Mouse (Mus musculus): ENCODE measurements around the gene Slamf6. TPM values are rescaled to one million over a fixed set of nuclear protein-coding genes. Genes with fewer than 3 reads are reported as not detected.

The Slamf6 gene
- polyA plus RNA-seq, 1 experiment from 2014 or later: not detected

GRCm38 (mm10) chr1:171979969-171980730, 62.8 kb downstream of the Slamf6 start:
- no peak overlapping the region for H3K9ac ChIP-seq
- peaks cover 5% of the 10 kb centered on the region for H3K9me3 ChIP-seq (replicated peaks)
- no peak overlapping the region for H3K4me2 ChIP-seq
- H3K27ac ChIP-seq (ENCODE audit: poor library complexity, severe bottlenecking): no peak overlapping the region
- WGBS: 90% methylated on average over 13 of the region's 13 CpGs
- no peaks in the 10 kb centered on the region for H3K36me3 ChIP-seq
- ATAC-seq (ENCODE audit: insufficient number of reproducible peaks, low FRiP score): no peak
- H3K27me3 ChIP-seq (replicated peaks): no peaks in the 10 kb centered on the region
- 0 out of 2 replicates have a peak, but pooled peaks cover 2% of the 10 kb centered on the region for H3K4me1 ChIP-seq (replicated peaks)
- no peak overlapping the region for H3K4me3 ChIP-seq

GRCm38 (mm10) chr1:171982170-171982569, 64.9 kb downstream of the Slamf6 start:
- no peak overlapping the region for H3K9ac ChIP-seq
- peaks cover 5% of the 10 kb centered on the region; the same call in 1 of the 2 replicates for H3K9me3 ChIP-seq (replicated peaks)
- 0 out of 2 replicates have a peak, but pooled peaks cover 2% of the 10 kb centered on the region for H3K4me1 ChIP-seq (replicated peaks)
- H3K36me3 ChIP-seq: no peaks in the 10 kb centered on the region
- no peak overlapping the region for H3K4me2 ChIP-seq
- WGBS: 52% methylated on average over 5 of the region's 5 CpGs
- no peak for ATAC-seq (ENCODE audit: insufficient number of reproducible peaks, low FRiP score)
- H3K27me3 ChIP-seq (replicated peaks): no peaks in the 10 kb centered on the region
- H3K27ac ChIP-seq (ENCODE audit: poor library complexity, severe bottlenecking): no peak overlapping the region
- H3K4me3 ChIP-seq: no peak overlapping the region

GRCm38 (mm10) chr1:171982740-171983139, 65.4 kb downstream of the Slamf6 start:
- Histone ChIP-seq H3K27me3 (replicated peaks) (no peaks in the 10 kb centered on the region), H3K9me3 (replicated peaks) (0 out of 2 replicates have a peak, but pooled peaks cover 5% of the 10 kb centered on the region), H3K27ac (ENCODE audit: poor library complexity, severe bottlenecking) (no peak overlapping the region), H3K36me3 (no peaks in the 10 kb centered on the region), H3K4me3 (no peak overlapping the region), H3K4me1 (replicated peaks) (0 out of 2 replicates have a peak, but pooled peaks cover 2% of the 10 kb centered on the region), H3K9ac (no peak overlapping the region), H3K4me2 (no peak overlapping the region)
- no peak for ATAC-seq (ENCODE audit: insufficient number of reproducible peaks, low FRiP score)
- 71% methylated on average over 4 of the region's 4 CpGs for WGBS

DNA sequence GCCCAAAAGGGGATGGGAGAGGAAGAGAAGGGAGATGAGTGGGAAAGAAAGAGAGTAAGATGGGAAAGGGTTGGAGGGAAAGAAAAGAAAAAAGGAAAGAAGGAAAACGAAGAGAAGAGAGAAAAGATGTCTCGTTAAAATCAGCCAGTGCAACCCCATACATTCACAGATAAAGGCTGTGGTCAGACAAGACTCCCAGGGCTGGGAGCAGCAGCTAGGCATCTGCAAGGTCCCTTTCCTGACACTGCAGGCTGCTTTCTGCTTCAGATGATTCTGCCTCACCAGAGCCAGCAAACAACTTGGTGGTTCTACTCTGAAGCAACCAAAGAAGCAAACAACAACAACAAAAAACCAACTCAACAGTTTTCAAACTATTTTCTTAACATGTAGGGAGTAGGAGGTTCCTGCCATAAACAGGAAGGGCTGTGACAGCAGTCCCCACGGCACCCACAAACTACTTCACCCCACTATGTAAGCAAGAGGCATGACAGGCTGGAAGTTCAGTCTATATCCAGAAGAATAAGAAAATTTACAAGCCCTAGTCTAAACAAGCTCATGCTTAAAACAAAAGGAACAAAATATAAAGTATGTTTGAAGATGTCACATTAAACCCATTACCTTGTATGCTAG, 66.2 kb downstream of the Slamf6 start:
- Histone ChIP-seq H3K27ac (ENCODE audit: poor library complexity, severe bottlenecking) (no peak overlapping the region), H3K4me1 (replicated peaks) (0 out of 2 replicates have a peak, but pooled peaks cover 2% of the 10 kb centered on the region), H3K36me3 (no peaks in the 10 kb centered on the region), H3K4me2 (no peak overlapping the region), H3K9me3 (replicated peaks) (peaks cover 8% of the 10 kb centered on the region), H3K27me3 (replicated peaks) (no peaks in the 10 kb centered on the region), H3K9ac (no peak overlapping the region), H3K4me3 (no peak overlapping the region)
- ATAC-seq (ENCODE audit: insufficient number of reproducible peaks, low FRiP score): no peak
- WGBS: 51% methylated on average over 3 of the region's 3 CpGs

DNA sequence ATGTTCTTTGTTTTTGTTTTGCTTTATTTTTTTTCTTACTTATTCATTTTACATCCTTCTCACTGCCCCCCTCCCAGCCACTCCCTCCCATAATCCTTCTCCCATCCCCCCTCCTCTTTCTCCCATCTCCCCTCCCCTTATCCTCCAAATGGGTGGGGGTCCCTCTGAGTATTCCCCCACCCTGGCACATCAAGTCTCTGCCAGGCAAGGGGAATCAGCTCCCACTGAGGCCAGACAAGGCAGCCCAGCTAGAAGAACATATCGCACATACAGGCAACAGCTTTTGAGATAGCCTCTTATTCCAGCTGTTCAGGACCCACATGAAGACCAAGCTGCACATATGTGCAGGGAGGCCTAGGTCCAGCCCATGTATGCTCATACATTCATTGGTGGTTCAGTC, 66.8 kb downstream of the Slamf6 start:
- H3K4me3 ChIP-seq: no peak overlapping the region
- H3K27me3 ChIP-seq (replicated peaks): no peaks in the 10 kb centered on the region
- 88% methylated on average over 1 of the region's 1 CpGs for WGBS
- peaks cover 11% of the 10 kb centered on the region for H3K9me3 ChIP-seq (replicated peaks)
- H3K36me3 ChIP-seq: no peaks in the 10 kb centered on the region
- H3K27ac ChIP-seq (ENCODE audit: poor library complexity, severe bottlenecking): no peak overlapping the region
- no peak overlapping the region for H3K4me2 ChIP-seq
- 0 out of 2 replicates have a peak, but pooled peaks cover 2% of the 10 kb centered on the region for H3K4me1 ChIP-seq (replicated peaks)
- H3K9ac ChIP-seq: no peak overlapping the region
- ATAC-seq (ENCODE audit: insufficient number of reproducible peaks, low FRiP score): no peak

DNA sequence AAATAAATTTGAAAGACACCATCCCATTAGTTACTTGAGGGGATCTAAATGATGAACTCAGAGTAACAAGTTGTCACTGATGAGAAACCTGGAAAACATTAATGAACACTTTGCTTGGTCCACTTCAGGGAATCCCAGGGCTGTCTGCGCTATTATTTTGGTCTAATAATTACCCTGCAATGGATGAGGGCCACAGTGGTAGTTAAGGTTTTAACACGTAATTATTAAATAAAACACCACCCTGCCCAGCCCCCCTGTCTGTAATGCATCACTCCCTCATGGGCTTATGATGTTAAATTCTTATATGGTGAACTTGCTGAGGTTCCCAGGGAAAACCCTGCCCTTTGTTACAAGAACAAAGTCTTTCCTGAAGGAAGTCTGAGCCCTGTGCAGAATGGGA, 74.6 kb downstream of the Slamf6 start:
- no peaks in the 10 kb centered on the region for H3K36me3 ChIP-seq
- no peak overlapping the region for H3K4me2 ChIP-seq
- no peak overlapping the region for H3K4me3 ChIP-seq
- peaks cover 27% of the 10 kb centered on the region for H3K4me1 ChIP-seq (replicated peaks)
- 83% methylated on average over 2 of the region's 2 CpGs for WGBS
- H3K27ac ChIP-seq (ENCODE audit: poor library complexity, severe bottlenecking): no peak overlapping the region
- H3K27me3 ChIP-seq (replicated peaks): no peaks in the 10 kb centered on the region
- H3K9me3 ChIP-seq (replicated peaks): peaks cover 7% of the 10 kb centered on the region
- ATAC-seq (ENCODE audit: insufficient number of reproducible peaks, low FRiP score): no peak
- no peak overlapping the region for H3K9ac ChIP-seq

GRCm38 (mm10) chr1:171992901-171993530, 75.7 kb downstream of the Slamf6 start:
- Histone ChIP-seq H3K9ac (no peak overlapping the region), H3K27me3 (replicated peaks) (no peaks in the 10 kb centered on the region), H3K4me3 (no peak overlapping the region), H3K4me1 (replicated peaks) (peaks cover 28% of the 10 kb centered on the region), H3K4me2 (no peak overlapping the region), H3K9me3 (replicated peaks) (peaks cover 7% of the 10 kb centered on the region), H3K36me3 (no peaks in the 10 kb centered on the region), H3K27ac (ENCODE audit: poor library complexity, severe bottlenecking) (no peak overlapping the region)
- 51% methylated on average over 4 of the region's 4 CpGs for WGBS
- no peak for ATAC-seq (ENCODE audit: insufficient number of reproducible peaks, low FRiP score)

GRCm38 (mm10) chr1:171994501-171994900, 77.2 kb downstream of the Slamf6 start:
- no peaks in the 10 kb centered on the region for H3K27me3 ChIP-seq (replicated peaks)
- no peaks in the 10 kb centered on the region for H3K9me3 ChIP-seq (replicated peaks)
- peak overlapping the region; percentile 45 for H3K27ac ChIP-seq (ENCODE audit: poor library complexity, severe bottlenecking)
- H3K36me3 ChIP-seq: no peaks in the 10 kb centered on the region
- H3K4me3 ChIP-seq: no peak overlapping the region
- peak; percentile 41; the same call in 1 of the 2 replicates for ATAC-seq (ENCODE audit: insufficient number of reproducible peaks, low FRiP score)
- no peak overlapping the region for H3K9ac ChIP-seq
- peaks cover 28% of the 10 kb centered on the region for H3K4me1 ChIP-seq (replicated peaks)
- 63% methylated on average over 2 of the region's 2 CpGs for WGBS
- H3K4me2 ChIP-seq: no peak overlapping the region

DNA sequence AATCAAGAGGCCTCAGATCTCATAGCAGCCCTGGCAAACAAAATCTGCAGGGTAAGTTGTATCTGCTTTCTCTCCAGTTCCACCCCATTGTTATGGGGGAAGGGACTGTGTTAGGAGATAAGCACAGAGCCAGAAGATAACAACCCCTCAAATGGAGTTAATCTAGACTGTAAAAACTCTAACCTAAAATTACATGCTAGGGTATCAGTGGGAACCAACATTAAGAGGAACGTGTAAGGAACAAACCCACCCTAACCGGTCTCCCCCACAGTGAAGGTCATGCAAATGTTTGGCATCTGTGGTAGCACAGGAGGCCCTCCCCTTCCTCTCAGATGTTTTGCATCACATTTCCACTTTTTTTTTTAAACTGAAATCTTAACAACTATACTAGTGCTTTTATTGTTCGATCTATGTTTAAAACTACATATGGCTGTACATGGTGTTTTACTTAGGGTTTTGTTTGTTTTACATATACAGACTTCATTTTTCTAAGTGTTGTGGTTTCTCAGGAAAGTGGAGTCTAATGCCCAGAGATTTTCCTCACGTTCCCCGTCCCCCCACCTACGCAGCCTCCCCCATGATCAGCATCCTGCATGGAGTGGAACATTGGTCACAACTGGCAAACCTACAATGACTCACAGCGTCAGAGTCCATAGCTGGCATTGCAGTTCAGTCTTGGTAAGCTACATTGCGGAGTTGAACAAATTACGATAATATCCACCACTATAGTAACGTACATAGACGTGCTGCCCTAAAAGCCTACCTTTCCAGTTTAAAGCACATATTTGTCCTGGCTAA, 77.8 kb downstream of the Slamf6 start:
- no peak overlapping the region for H3K9ac ChIP-seq

DNA sequence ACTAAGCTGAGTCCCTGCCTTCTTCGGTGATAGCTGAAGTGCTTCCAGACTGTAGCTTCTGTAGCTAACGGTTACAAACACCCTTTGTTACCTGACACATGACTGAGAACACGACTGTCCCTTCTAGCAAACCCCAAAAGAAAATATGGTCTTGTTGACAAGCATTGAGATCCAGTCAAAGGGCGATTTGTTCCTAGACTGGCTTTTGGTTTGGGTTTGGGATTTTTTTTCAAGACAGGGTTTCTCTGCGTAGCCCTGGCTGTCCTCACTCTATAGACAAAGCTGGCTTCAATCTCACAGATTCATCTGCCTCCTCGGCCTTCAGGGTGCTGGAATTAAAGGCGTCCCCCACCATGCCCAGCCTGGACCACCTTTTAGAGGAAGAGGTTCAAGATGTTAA, 79.4 kb downstream of the Slamf6 start:
- WGBS: 58% methylated on average over 7 of the region's 7 CpGs

More for the DNA sequence above, 77.8 kb downstream of the Slamf6 start:
- ATAC-seq (ENCODE audit: insufficient number of reproducible peaks, low FRiP score): peak; percentile 74
- Histone ChIP-seq H3K4me3 (no peak overlapping the region), H3K36me3 (no peaks in the 10 kb centered on the region), H3K27ac (ENCODE audit: poor library complexity, severe bottlenecking) (peak overlapping the region; percentile 62), H3K9me3 (replicated peaks) (no peaks in the 10 kb centered on the region), H3K4me2 (no peak overlapping the region), H3K27me3 (replicated peaks) (no peaks in the 10 kb centered on the region), H3K4me1 (replicated peaks) (peaks cover 28% of the 10 kb centered on the region)
- WGBS: 60% methylated on average over 11 of the region's 11 CpGs

More for the DNA sequence above, 79.4 kb downstream of the Slamf6 start:
- no peak for ATAC-seq (ENCODE audit: insufficient number of reproducible peaks, low FRiP score)
- H3K4me2 ChIP-seq: no peak overlapping the region
- no peak overlapping the region for H3K4me3 ChIP-seq
- H3K36me3 ChIP-seq: no peaks in the 10 kb centered on the region
- H3K4me1 ChIP-seq (replicated peaks): peaks cover 28% of the 10 kb centered on the region
- no peak overlapping the region for H3K9ac ChIP-seq
- no peaks in the 10 kb centered on the region for H3K9me3 ChIP-seq (replicated peaks)
- H3K27me3 ChIP-seq (replicated peaks): no peaks in the 10 kb centered on the region
- H3K27ac ChIP-seq (ENCODE audit: poor library complexity, severe bottlenecking): no peak overlapping the region
